Mouse (Mus musculus) lung, postnatal 0 days (tissue): ENCODE data around the gene Lbx2. TPM values are rescaled to one million over a fixed set of nuclear protein-coding genes. Genes with fewer than 3 reads are reported as not detected.

Experiments
- ATAC-seq: fragments of 200-750 bp; cut with Nextera tagmentation; 2 replicates; pipeline ENCODE4 v1.8.0; 2017; ENCODE audit warnings: moderate library complexity
- DNase-seq: peaks from one replicate; pipeline ENCODE4 v3.0.0-alpha.2; 2016; ENCODE audit warnings: low spot score
- H3K27ac ChIP-seq: fragments of 300-500 bp; sonication (generic); 2 replicates; pipeline ENCODE4 v1.5.1; 2014; ENCODE audit warnings: antibody characterized with exemption, mild to moderate bottlenecking, low read length, mixed read lengths
- H3K27me3 ChIP-seq: fragments of 300-500 bp; sonication (generic); replicated peaks from 2 replicates; pipeline ENCODE4 v1.6.1; 2014; ENCODE audit warnings: low read length, mixed read lengths; ENCODE audit not compliant: insufficient read depth
- H3K36me3 ChIP-seq: fragments of 300-500 bp; sonication (generic); 2 replicates; pipeline ENCODE4 v1.6.1; 2014; ENCODE audit warnings: low read length, mixed read lengths; ENCODE audit not compliant: insufficient read depth
- H3K4me1 ChIP-seq: fragments of 300-500 bp; sonication (generic); 2 replicates; pipeline ENCODE4 v1.6.1; 2014; ENCODE audit warnings: antibody characterized with exemption, low read depth, low read length, mixed read lengths; ENCODE audit not compliant: insufficient read depth
- H3K4me2 ChIP-seq: fragments of 300-500 bp; sonication (generic); replicated peaks from 2 replicates; pipeline ENCODE4 v1.6.1; 2014; ENCODE audit warnings: low read depth, mild to moderate bottlenecking, low read length, moderate library complexity, mixed read lengths
- H3K4me3 ChIP-seq: fragments of 300-500 bp; sonication (generic); 2 replicates; pipeline ENCODE4 v1.5.1; 2014; ENCODE audit warnings: low read depth, low read length
- H3K9ac ChIP-seq: fragments of 300-500 bp; sonication (generic); replicated peaks from 2 replicates; pipeline ENCODE4 v1.6.1; 2014; ENCODE audit warnings: low read depth, mild to moderate bottlenecking
- H3K9me3 ChIP-seq: fragments of 300-500 bp; sonication (generic); 2 replicates; pipeline ENCODE4 v1.6.1; 2016; ENCODE audit warnings: low read length, mixed read lengths
- CTCF ChIP-seq: IDR thresholded peaks from 2 replicates; pipeline ENCODE4 v1.5.1; 2016; ENCODE audit warnings: antibody characterized with exemption, mild to moderate bottlenecking
- EP300 ChIP-seq: IDR thresholded peaks from 2 replicates; pipeline ENCODE4 v1.6.1; 2016; ENCODE audit warnings: antibody characterized with exemption, mild to moderate bottlenecking, control low read depth
- WGBS: fragments of 180-500 bp; shearing (Covaris S2); extraction: QIAGEN DNeasy Blood & Tissue Kit; methylation state at CpG from one replicate; pipeline ENCODE4 v1.1.7; 2014; 5-methylcytosine and 5-hydroxymethylcytosine counted together
- polyA plus RNA-seq: library from polyadenylated mRNA; unstranded; fragments of >200 nt; fragmentation: Nextera tagmentation; extraction: Ambion mirVana; gene quantifications from 2 replicates; pipeline ENCODE4 v1.2.1, GENCODE M21; 2015

The Lbx2 gene
- polyA plus RNA-seq, 1 experiment from 2014 or later = 1.9 TPM

DNA sequence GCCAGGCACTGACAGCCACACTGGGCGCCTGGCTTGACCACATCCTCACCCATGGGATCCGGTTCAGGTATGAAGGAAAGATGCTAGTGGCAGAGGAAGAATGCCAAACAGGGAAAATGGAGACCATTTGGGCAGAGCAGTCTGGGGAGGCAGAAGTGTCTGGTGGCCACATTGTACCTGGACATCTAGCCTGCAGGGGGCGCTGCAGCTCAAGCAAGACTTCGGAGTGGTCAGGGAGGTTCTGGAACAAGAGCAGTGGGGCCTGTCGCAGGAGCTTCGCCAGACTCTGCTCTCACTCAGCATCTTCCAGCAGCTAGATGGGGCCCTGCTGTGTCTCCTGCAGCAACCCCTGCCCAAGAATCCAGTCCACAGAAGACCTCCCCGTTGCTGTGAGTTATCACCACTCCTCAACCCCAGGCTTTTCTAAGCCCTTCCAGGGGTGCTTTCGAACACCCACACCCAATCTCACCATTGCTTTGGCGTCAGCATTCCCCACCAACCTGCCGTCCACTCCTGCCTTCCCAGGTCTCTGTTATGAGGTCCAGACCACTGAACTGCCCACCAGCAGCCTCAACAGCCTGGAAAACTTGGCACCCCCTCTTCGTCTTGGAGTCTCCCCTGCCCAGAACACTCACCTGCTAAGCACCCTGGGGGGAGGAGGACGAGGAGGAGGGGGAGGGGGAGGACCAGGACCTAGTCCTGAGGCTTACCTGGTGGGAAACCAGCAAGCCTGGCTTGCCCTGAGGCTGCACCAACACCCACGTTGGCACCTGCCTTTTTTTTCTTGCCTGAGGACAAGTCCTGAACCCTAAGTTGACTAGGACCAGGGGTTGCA, 21.6 kb downstream of the Lbx2 start:
- TF ChIP-seq EP300 (no peak), CTCF (peak; percentile 91)
- Histone ChIP-seq H3K27me3 (no peaks in the 10 kb centered on the region), H3K4me2 (no peak overlapping the region), H3K4me1 (peaks cover 6% of the 10 kb centered on the region), H3K27ac (no peak overlapping the region), H3K9ac (no peak overlapping the region), H3K36me3 (no peaks in the 10 kb centered on the region), H3K4me3 (no peak overlapping the region), H3K9me3 (no peaks in the 10 kb centered on the region)
- DNase-seq (peak; percentile 90), ATAC-seq (peak; percentile 57)
- WGBS = 40% methylated on average over 13 of the region's 13 CpGs

DNA sequence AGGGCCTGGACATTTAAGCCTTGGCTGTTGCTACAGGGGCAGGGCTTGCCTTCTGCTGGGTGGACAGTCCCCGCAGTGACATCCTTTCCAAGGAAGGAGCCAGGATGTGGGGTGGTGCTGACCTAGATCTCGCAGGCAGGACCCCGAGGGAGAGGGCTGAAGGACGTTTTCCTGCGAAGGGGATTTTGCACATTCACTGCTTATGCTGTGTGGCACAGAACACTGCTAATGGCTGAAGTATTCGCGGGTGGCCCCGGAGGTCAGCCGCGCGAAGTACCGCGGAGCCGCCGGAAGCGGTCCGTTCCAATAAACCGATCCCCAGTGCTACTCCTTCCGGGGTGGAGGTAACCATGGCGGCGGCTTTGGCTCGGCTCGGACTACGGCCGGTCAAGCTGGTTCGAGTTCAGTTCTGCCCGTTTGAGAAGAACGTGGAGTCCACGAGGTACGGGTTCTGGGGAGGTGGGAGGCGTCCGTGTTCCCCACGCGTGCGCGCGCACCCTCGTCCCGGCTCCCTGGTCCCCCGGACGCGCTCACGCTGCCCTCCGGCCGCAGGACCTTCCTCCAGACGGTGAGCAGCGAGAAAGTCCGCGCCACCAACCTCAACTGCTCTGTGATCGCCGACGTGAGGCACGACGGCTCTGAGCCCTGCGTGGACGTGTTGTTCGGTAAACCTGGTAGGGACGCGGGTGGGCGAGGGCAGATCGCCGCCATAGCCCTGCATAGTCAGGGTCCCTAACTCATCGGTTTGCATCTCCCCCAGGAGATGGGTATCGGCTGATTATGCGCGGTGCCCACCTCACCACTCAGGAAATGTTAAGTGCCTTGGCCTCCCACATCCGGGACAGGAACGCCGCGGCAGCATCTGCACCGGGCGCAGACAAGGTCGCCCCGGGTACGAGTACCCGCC, 22.8 kb downstream of the Lbx2 start, which contains the start of gene Mrpl53:
TSS of gene Mrpl53 (plus strand) at position 279 of the 907 bp plus-strand sequence.
- Histone ChIP-seq H3K9me3 (no peaks in the 10 kb centered on the region), H3K4me3 (peak within 1 kb of the TSS; percentile 88), H3K9ac (peak within 1 kb of the TSS; percentile 74), H3K27me3 (no peaks in the 10 kb centered on the region), H3K27ac (peak within 1 kb of the TSS; percentile 65), H3K4me1 (peaks cover 4% of the 10 kb centered on the region; the same call in 1 of the 2 replicates), H3K36me3 (no peaks in the 10 kb centered on the region), H3K4me2 (peak within 1 kb of the TSS; percentile 89)
- TF ChIP-seq CTCF = no peak
- no peak for TF ChIP-seq EP300
- peak; percentile 80 for DNase-seq
- ATAC-seq = peak; percentile 92
- WGBS = under 1% methylated on average over 75 of the region's 76 CpGs

DNA sequence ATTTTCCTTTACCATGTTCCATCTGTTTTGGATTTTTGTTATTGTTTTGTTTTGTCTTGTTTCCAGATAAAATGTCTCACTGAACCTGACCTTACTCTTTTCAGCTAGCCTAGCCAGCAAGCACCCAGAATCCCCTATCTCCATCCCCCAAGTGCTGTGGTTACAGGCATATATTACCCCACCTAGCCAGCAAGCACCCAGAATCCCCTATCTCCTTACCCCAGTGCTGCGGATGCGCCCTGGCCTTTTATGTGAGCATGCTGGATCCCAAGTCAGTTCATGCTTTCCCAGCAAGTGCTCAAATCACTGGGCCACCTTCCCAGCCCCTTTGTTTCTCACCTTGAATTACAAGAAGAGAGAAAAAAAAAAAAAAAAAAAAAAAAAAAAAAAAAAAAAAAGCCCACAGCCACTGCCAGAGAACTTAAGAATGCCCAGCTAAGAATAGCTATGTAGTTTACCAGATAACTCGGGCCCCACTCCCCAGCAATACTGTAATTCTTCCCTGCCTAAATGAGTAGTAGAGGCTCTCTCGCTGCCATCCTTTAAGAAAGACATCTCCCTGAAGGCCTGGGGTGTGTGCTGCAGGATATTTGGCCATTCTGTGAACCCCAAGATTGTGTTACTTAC, 25.5 kb downstream of the Lbx2 start:
- ATAC-seq (no peak), DNase-seq (no peak)
- H3K27ac ChIP-seq = no peak overlapping the region
- no peaks in the 10 kb centered on the region for H3K27me3 ChIP-seq
- H3K4me1 ChIP-seq = peaks cover 10% of the 10 kb centered on the region
- no peak for TF ChIP-seq CTCF
- no peak for TF ChIP-seq EP300
- H3K9me3 ChIP-seq = no peaks in the 10 kb centered on the region
- no peak overlapping the region for H3K4me2 ChIP-seq
- WGBS = 85% methylated on average over 4 of the region's 4 CpGs
- H3K9ac ChIP-seq = no peak overlapping the region
- no peaks in the 10 kb centered on the region for H3K36me3 ChIP-seq
- H3K4me3 ChIP-seq = no peak overlapping the region

DNA sequence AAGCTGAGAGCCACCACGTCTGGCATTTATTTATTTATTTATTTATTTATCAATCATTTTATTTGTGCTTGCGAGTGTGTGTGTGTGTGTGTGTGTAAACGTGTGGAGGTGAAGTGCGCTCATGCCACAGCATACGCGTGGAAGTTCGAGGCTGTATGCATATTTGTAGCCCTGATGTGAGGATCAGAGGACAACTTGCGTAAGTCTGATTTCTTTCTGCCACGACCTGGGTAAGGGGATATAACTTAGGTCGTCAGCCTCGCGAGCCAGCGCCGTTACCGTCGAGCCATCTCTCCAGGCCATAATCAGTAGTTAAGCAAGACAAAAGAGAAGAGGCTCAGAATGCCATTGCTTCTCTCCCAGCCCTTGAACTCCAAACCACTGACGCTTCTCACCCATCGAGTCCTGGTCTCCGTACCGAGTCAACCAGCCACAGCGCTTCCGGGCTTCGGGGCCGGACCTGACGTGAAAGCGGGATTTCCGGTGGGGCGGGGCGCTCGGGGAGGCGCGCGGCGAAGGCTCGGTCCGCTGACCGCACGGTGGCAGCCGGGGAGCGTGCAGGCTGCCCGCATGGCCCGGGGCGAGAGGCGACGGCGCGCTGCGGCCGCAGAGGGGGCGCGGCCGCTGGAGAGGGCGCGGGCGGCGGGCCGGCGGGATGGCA, 29.0 kb downstream of the Lbx2 start, which contains the start of gene Mogs:
TSS of gene Mogs (plus strand) at position 486 of the 661 bp plus-strand sequence.
- peak; percentile 97 for ATAC-seq
- DNase-seq = peak; percentile 96
- no peak for TF ChIP-seq EP300
- peak; percentile 73 for TF ChIP-seq CTCF
- WGBS = under 1% methylated on average over 58 of the region's 58 CpGs
- H3K27ac ChIP-seq = peak within 1 kb of the TSS; percentile 88
- peak within 1 kb of the TSS; percentile 55 for H3K9ac ChIP-seq
- H3K4me2 ChIP-seq = peak within 1 kb of the TSS; percentile 93
- peak within 1 kb of the TSS; percentile 67 for H3K4me3 ChIP-seq
- no peaks in the 10 kb centered on the region for H3K27me3 ChIP-seq
- H3K36me3 ChIP-seq = no peaks in the 10 kb centered on the region
- peaks cover 6% of the 10 kb centered on the region for H3K4me1 ChIP-seq
- H3K9me3 ChIP-seq = no peaks in the 10 kb centered on the region

DNA sequence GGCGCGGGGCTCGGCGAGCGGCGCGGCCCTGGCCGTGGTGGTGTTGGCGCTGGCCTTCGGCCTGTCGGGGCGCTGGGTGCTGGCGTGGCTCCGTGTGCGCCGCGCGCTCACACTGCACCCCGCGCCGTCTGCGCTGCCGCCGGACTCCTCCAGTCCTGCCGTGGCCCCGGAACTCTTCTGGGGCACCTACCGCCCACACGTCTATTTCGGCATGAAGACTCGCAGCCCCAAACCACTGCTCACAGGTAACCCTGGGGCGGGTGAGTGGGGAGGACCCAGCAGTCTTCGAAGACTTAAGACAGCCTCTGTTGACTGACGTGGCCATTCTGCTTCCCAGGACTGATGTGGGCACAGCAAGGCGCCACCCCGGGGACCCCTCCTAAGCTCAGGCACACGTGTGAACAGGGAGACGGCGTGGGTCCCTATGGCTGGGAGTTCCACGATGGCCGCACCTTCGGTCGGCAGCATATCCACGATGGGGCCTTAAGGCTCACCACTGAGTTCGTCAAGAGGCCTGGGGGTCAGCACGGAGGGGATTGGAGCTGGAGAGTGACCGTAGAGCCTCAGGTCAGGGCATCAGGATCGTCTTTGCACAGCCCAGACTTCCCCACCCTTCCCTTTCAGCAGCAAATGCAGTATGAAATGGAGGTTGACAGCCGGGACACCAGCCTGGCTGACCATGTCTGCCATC, 29.7 kb downstream of the Lbx2 start:
- Histone ChIP-seq H3K4me2 (peak overlapping the region; percentile 93), H3K9ac (peak overlapping the region; percentile 55), H3K36me3 (no peaks in the 10 kb centered on the region), H3K27ac (peak overlapping the region; percentile 88), H3K9me3 (no peaks in the 10 kb centered on the region), H3K4me1 (peaks cover 10% of the 10 kb centered on the region), H3K4me3 (peak overlapping the region; percentile 67), H3K27me3 (no peaks in the 10 kb centered on the region)
- no peak for TF ChIP-seq EP300
- no peak for TF ChIP-seq CTCF
- peak; percentile 6; the same call in 1 of the 2 replicates for ATAC-seq
- WGBS = under 1% methylated on average over 41 of the region's 48 CpGs
- no peak for DNase-seq
